Mouse (Mus musculus) cerebellum, adult 2 months (tissue): ENCODE data around the gene Bhlhe41.

Source experiments
- CTCF ChIP-seq: fragments of 200-500 bp; IDR thresholded peaks from 2 replicates; pipeline ENCODE4 v1.5.1; 2011; ENCODE audit warnings: low read depth, mild to moderate bottlenecking, control low read depth, low read length, moderate library complexity, borderline replicate concordance; ENCODE audit not compliant: insufficient read depth
- POLR2A ChIP-seq: fragments of 200-500 bp; IDR thresholded peaks from 2 replicates; pipeline ENCODE4 v1.6.1; 2011; ENCODE audit warnings: low read length, control low read depth, borderline replicate concordance; ENCODE audit not compliant: insufficient read depth

DNA sequence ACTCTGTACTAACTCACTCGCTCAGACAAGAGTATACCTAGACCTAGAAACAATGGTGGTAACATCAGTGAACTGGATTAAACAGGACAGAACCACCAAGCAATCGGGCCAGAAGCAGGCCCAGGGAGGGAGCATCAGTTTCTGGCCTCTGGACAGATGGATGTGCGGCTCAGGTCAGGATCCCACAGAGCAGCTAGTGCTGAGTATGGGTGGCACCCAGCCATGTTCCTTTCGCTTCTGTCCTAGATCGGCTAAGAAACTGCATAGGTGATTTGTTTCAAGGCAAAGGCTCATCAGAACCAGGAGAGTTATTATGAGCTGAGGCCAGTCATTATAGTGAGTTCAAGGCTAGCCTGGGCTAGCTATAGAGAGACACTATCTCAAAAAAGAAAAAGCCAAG lies 38.8 kb upstream of the Bhlhe41 start:
- TF ChIP-seq POLR2A (no peak), CTCF (no peak)
